Mouse (Mus musculus) 416B (cell line): Measurements from ENCODE around the gene Dnajb2.

Experiments used
- DNase-seq: peaks from one replicate; pipeline ENCODE4 v3.0.0; 2011; ENCODE audit warnings: low read depth

Dnajb2 gene

DNA sequence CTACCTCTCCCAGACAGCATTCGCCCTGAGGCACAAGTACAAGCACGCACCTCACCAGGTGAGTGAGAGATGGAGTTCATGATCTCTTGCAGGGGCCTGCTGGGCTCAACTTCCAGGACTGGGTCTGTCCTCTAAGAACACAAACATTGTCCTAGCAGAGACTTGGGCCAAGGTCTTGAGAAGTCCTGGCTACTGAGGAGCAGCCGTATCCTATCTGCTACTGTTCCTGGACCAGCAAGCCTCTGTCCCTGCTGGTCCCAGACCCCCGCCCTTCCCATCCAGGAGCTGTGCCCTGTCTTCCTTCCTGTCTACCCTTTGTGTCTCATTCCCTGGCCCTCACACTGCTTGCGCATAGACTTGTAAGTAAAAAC lies 57.1 kb downstream of the Dnajb2 start:
- DNase-seq, result no peak

- no peak for DNase-seq
These were observed 58.1 kb downstream of the Dnajb2 start for GRCm38 (mm10) chr1:75294294-75294693.
